Mouse (Mus musculus) liver, embryonic 13.5 days (tissue): ENCODE measurements at regions not wholly inside any gene's neighbourhood (a gene's known extent, or its start where the extent isn't known, plus 50 kb on each side); places are given as distances from the start of the nearest gene placed in this dataset.

Experiments
- ATAC-seq: fragments of 200-750 bp; cut with Nextera tagmentation; 2 replicates; pipeline ENCODE4 v1.8.0; 2017; ENCODE audit warnings: low read depth, mild to moderate bottlenecking, moderate number of reproducible peaks, moderate library complexity
- DNase-seq: peaks from one replicate; pipeline ENCODE4 v3.0.0; 2022
- H3K27ac ChIP-seq: fragments of 300-500 bp; sonication (generic); 2 replicates; pipeline ENCODE4 v1.5.1; 2015; ENCODE audit warnings: moderate library complexity, mild to moderate bottlenecking, inconsistent platforms
- H3K27me3 ChIP-seq: fragments of 300-500 bp; sonication (generic); 2 replicates; pipeline ENCODE4 v1.6.1; 2015; ENCODE audit warnings: mild to moderate bottlenecking, inconsistent platforms
- H3K36me3 ChIP-seq: fragments of 300-500 bp; sonication (generic); 2 replicates; pipeline ENCODE4 v1.6.1; 2015; ENCODE audit warnings: mild to moderate bottlenecking, inconsistent platforms
- H3K4me1 ChIP-seq: fragments of 300-500 bp; sonication (generic); replicated peaks from 2 replicates; pipeline ENCODE4 v1.6.1; 2015; ENCODE audit warnings: inconsistent platforms
- H3K4me2 ChIP-seq: fragments of 300-500 bp; sonication (generic); 2 replicates; pipeline ENCODE4 v1.6.1; 2015; ENCODE audit warnings: inconsistent platforms, mild to moderate bottlenecking, moderate library complexity
- H3K4me3 ChIP-seq: fragments of 300-500 bp; sonication (generic); replicated peaks from 2 replicates; pipeline ENCODE4 v1.5.1; 2015; ENCODE audit warnings: mild to moderate bottlenecking, inconsistent platforms
- H3K9ac ChIP-seq: fragments of 300-500 bp; sonication (generic); 2 replicates; pipeline ENCODE4 v1.6.1; 2015; ENCODE audit warnings: mild to moderate bottlenecking, inconsistent platforms
- H3K9me3 ChIP-seq: fragments of 300-500 bp; sonication (generic); replicated peaks from 2 replicates; pipeline ENCODE4 v1.6.1; 2016; ENCODE audit warnings: inconsistent platforms
- WGBS: fragments of 180-500 bp; shearing (Covaris S2); methylation state at CpG from one replicate; pipeline ENCODE4 v1.1.7; 2015; ENCODE audit not compliant: insufficient replicate concordance; 5-methylcytosine and 5-hydroxymethylcytosine counted together

DNA sequence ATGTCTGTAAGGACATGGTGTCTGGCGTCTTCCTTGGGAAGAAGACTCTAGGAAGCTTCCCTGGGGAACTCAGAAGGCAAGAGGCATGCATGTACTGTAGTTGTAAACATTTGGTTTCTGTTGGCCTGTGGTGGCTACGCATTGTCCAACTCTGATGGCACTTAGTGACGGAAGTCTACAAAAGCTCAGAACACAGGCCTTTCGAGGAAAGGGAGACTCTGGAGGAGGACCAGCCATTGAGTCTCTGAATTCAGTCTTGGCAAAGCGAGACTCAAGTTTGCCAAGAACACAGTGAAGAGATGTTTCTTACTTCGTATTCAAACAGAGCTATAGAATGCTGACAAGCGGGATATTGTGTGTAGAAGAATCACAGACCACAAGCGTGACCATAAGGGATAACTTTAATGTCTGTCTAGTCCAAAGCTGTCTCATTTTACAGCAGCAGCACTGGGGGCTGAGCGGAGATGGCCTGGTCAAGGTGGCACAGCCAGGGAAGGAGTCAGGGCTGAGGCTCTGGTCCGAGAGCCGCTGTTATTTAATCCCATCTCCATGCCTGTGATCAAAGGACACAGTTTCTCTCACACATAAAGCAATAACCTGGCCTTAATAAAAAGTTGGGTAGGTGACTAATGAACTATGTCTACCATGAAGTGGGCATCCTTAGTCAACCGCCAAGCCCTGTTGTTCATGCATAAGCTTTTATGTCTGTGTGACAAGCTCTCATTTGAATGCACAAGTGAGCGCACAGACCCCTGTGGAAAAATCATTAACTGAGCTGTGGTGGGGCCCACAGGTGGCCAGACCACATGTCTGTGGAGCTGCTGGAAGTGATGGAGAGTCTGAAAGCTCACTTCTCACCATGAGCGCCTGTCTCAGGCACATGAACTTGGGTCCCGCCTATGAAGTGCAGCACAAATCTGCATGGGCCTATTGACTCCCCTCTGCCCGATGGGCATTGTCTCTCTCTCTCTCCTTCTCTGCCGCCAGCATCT lies 239.4 kb upstream of the Sall1 start:
- Histone ChIP-seq H3K9me3 (no peaks in the 10 kb centered on the region), H3K36me3 (no peaks in the 10 kb centered on the region), H3K4me2 (no peak overlapping the region), H3K4me1 (no peaks in the 10 kb centered on the region; the same call in 1 of the 2 replicates), H3K27ac (no peak overlapping the region), H3K4me3 (no peak overlapping the region), H3K9ac (no peak overlapping the region), H3K27me3 (no peaks in the 10 kb centered on the region)
- WGBS, result 73% methylated on average over 17 of the region's 17 CpGs
- ATAC-seq (no peak), DNase-seq (no peak)

DNA sequence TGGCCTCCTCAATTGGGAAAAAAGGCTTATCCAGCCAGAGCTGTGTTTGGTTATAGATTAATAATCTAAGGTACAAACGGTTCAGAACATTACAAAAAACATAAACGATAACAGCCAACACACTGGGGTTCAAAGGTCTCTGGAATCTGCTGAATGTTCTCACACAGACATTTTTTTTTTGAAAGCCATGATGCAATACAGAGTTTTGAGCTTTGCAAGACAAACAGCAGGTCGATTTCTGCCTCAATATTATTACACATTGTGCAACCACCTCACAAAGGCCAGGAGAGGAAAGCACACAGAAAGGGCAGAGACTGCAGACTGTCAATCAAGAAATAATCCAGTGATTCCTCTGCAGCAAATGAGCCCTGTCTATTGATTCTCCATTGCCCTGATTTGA lies 235.9 kb upstream of the Sall1 start:
- Histone ChIP-seq H3K27ac (no peak overlapping the region), H3K4me3 (no peak overlapping the region), H3K9me3 (no peaks in the 10 kb centered on the region), H3K9ac (no peak overlapping the region), H3K36me3 (no peaks in the 10 kb centered on the region), H3K27me3 (no peaks in the 10 kb centered on the region), H3K4me1 (no peaks in the 10 kb centered on the region; the same call in 1 of the 2 replicates), H3K4me2 (no peak overlapping the region)
- no peak for DNase-seq
- peak; percentile 39; the same call in 1 of the 2 replicates for ATAC-seq
- WGBS, result 50% methylated on average over 3 of the region's 3 CpGs

DNA sequence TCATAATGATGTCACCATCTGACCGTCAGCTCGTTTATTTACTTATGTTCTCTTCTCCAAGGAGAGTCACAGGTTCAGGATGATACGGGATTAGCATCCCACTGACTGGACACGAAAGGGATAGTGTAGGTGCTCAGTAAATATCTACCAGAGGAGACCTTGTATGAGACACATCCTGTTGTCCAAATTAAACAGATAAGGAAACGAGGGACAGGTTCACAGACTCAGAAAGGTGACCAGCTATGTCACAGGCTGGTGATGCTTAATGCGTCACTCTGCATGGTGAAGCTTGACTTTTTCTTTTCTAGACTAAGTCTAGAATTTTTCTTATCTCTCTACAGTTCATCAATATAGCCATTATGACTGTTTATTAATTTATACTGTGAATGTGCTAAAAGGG lies 235.2 kb upstream of the Sall1 start:
- DNase-seq (no peak), ATAC-seq (no peak)
- 61% methylated on average over 6 of the region's 6 CpGs for WGBS

DNA sequence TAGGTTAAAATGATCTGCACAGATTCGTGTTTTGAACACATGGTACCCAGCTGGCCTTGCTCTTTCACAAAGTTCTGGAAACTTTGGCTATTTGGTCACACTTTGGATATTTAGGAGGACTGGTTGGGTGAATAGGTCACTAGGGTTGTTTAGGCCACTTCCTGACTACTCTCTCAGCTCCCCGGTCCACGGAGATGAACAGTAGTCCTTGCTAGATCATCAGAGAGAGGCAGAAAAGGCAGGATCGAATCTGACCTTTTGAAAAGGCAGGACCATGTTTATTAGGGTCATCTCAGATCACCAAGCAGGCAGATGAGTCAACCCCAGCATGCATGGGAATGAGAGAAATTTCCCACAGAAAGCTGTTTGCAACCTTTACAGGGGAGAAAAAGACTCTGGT lies 229.3 kb upstream of the Sall1 start:
- Histone ChIP-seq H3K27me3 (peaks cover 17% of the 10 kb centered on the region), H3K9ac (no peak overlapping the region), H3K4me3 (no peak overlapping the region), H3K27ac (no peak overlapping the region), H3K4me2 (no peak overlapping the region), H3K4me1 (no peaks in the 10 kb centered on the region), H3K9me3 (no peaks in the 10 kb centered on the region), H3K36me3 (no peaks in the 10 kb centered on the region)
- ATAC-seq, result no peak
- 35% methylated on average over 4 of the region's 4 CpGs for WGBS
- no peak for DNase-seq

More for the DNA sequence above, 235.2 kb upstream of the Sall1 start:
- Histone ChIP-seq H3K36me3 (no peaks in the 10 kb centered on the region), H3K4me3 (no peak overlapping the region), H3K27me3 (no peaks in the 10 kb centered on the region), H3K9me3 (no peaks in the 10 kb centered on the region), H3K27ac (no peak overlapping the region), H3K9ac (no peak overlapping the region), H3K4me2 (no peak overlapping the region), H3K4me1 (no peaks in the 10 kb centered on the region; the same call in 1 of the 2 replicates)

DNA sequence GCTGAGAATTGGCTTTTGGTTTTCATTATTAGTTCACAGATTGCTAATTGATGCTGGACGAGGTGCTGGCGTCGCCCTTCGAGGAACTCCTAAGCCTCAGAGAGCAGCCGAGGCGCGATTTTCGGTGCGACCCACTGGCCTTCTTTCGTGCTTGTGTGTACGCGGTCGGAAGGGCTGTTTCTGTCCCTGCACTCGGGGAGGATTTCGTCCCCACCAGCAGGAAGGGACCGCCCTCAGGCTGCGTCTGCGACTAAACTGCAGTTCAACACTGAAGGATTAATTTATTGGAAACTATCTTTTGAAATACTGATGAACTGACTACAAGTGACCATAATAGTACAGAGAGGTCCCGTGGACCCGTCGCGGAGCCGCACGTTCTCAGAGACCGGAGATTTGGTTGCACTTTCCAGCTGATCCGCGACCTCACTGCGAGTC lies 228.4 kb upstream of the Sall1 start:
- H3K9ac ChIP-seq, result no peak overlapping the region
- ATAC-seq (no peak), DNase-seq (no peak)
- H3K9me3 ChIP-seq, result no peaks in the 10 kb centered on the region
- no peak overlapping the region for H3K27ac ChIP-seq
- H3K4me2 ChIP-seq, result peak overlapping the region; percentile 51
- H3K27me3 ChIP-seq, result peaks cover 17% of the 10 kb centered on the region
- H3K36me3 ChIP-seq, result no peaks in the 10 kb centered on the region
- WGBS, result 2% methylated on average over 28 of the region's 28 CpGs
- H3K4me1 ChIP-seq, result no peaks in the 10 kb centered on the region
- H3K4me3 ChIP-seq, result peak overlapping the region; percentile 29

DNA sequence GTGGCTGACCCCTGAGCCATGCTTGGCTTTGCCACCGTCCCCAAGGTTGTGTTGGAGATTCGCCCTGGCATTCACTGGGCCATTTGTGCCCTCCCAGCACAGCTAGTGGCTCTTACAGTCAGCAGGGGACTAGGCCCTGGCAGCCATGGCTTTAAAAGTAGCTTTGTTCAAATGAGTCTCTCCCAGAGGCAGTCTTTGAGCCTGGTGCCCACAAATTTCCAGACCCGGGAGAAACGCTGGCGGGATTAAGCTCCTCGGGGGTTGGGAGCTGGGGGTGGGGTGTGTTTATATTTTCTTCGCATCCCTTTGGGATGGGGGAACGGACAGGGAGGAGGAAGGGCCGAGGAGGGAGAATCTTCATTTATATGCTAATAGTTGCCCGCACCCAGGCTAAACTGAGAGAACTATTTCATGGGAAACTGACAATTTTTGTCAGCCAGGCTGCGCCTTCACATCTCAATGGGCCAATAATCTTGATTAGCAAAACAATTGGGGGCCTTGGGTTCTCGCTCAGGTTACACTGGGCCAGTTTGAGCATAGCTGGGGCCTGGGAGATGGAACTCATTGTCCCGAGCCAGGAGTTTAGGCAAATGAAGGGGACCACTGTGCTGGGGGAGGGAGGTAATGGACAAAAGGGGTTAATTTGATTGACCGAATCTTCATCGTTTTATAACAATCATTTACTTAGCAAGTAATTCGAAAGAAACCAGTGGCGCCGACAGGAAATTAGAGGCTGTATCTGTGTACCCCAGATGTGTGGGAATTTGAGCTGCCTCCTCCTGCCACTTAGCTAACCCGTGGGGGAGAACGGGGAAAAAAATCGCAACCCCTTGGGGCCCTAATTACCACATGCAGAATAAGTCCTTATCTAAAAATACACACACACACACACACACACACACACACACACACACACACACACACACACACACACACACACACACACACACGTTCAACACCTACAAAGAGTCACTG lies 227.7 kb upstream of the Sall1 start:
- no peak overlapping the region for H3K9ac ChIP-seq
- H3K4me2 ChIP-seq, result peak overlapping the region; percentile 51
- H3K4me1 ChIP-seq, result no peaks in the 10 kb centered on the region
- no peak for ATAC-seq
- H3K9me3 ChIP-seq, result no peaks in the 10 kb centered on the region
- no peak for DNase-seq
- H3K36me3 ChIP-seq, result no peaks in the 10 kb centered on the region
- no peak overlapping the region for H3K27ac ChIP-seq
- H3K27me3 ChIP-seq, result peaks cover 17% of the 10 kb centered on the region
- WGBS, result 20% methylated on average over 21 of the region's 22 CpGs
- peak overlapping the region; percentile 29 for H3K4me3 ChIP-seq

DNA sequence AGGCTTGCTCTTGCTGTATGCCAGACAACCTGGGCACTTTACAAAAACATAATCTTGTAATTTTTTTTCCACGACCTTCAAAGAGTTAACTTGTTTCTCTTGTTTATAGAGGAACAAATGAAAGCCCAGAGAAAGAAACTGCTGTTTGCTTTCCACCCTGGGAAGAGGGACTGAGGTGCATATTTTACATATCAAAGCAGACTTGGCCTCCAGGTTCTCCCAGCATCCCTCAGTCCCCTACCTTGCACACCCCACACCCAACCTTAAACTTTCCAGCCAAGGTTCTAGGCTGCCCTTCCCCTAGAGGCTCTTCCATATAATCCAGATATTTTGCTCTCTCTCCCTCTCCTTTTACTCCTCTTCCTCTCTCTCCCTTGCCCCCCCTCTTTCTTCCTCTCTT lies 226.0 kb upstream of the Sall1 start:
- H3K4me3 ChIP-seq, result no peak overlapping the region
- no peak overlapping the region for H3K9ac ChIP-seq
- 17% methylated on average over 1 of the region's 1 CpGs for WGBS
- H3K27me3 ChIP-seq, result peaks cover 17% of the 10 kb centered on the region
- DNase-seq (no peak), ATAC-seq (no peak)
- H3K9me3 ChIP-seq, result no peaks in the 10 kb centered on the region
- H3K4me2 ChIP-seq, result no peak overlapping the region
- no peak overlapping the region for H3K27ac ChIP-seq
- H3K4me1 ChIP-seq, result no peaks in the 10 kb centered on the region
- no peaks in the 10 kb centered on the region for H3K36me3 ChIP-seq

DNA sequence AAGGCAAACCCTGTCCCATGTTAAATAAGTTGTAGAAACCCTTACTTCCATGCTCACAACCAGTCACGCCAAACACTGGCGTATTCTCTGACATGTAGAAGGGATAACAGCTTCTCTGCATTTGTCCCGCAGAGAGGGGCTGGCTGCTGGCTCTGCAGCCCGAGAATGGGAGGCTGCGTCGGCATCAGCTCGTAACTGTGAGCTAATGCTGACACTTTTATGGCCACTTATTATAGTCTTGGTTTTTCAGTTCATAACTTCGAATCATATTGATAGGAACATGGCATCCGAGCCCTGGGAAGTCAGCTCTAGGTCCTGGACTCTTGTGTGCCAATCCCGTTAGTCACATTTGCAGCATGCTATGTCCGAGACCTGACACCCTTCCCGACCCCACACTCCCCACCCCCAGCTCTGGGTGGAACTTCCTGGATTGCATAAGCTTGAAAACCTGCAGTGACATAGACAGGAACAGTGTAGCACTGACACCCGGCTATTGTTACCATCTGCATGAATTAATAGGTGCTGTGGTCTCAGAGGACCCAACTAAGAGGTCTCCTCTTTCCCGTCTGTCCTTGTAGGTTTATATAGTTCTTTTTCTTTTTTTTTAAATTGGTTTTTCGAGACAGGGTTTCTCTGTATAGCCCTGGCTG lies 217.3 kb upstream of the Sall1 start:
- H3K4me3 ChIP-seq, result no peak overlapping the region
- ATAC-seq (no peak), DNase-seq (no peak)
- no peaks in the 10 kb centered on the region for H3K9me3 ChIP-seq
- no peaks in the 10 kb centered on the region for H3K4me1 ChIP-seq
- no peak overlapping the region for H3K27ac ChIP-seq
- no peaks in the 10 kb centered on the region for H3K27me3 ChIP-seq
- H3K36me3 ChIP-seq, result no peaks in the 10 kb centered on the region
- WGBS, result 50% methylated on average over 15 of the region's 15 CpGs
- no peak overlapping the region for H3K4me2 ChIP-seq
- H3K9ac ChIP-seq, result no peak overlapping the region

DNA sequence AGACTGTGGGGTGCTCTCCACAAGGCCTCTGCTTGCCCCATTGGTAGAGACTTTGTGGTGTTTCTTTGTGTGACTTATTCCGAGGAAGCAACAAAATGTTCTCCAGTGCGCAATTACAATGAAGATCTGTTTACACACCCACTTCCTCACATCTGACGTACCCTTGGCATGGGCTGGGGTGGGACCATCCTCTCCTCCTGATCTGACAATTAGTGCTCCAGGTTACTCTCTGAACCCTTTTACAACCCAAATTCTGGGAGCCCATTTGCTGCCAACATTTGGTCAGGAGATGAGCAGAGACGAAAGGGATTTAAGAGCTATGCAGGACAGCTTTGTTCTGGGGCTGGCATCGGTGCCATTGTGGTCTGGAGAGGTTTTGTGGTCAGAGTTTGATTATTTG lies 215.9 kb upstream of the Sall1 start:
- H3K4me1 ChIP-seq, result no peaks in the 10 kb centered on the region
- no peak overlapping the region for H3K27ac ChIP-seq
- no peak for DNase-seq
- H3K9ac ChIP-seq, result no peak overlapping the region
- no peak overlapping the region for H3K4me3 ChIP-seq
- 56% methylated on average over 5 of the region's 5 CpGs for WGBS
- no peaks in the 10 kb centered on the region for H3K9me3 ChIP-seq
- no peaks in the 10 kb centered on the region for H3K27me3 ChIP-seq
- no peaks in the 10 kb centered on the region for H3K36me3 ChIP-seq
- ATAC-seq, result no peak
- H3K4me2 ChIP-seq, result no peak overlapping the region

DNA sequence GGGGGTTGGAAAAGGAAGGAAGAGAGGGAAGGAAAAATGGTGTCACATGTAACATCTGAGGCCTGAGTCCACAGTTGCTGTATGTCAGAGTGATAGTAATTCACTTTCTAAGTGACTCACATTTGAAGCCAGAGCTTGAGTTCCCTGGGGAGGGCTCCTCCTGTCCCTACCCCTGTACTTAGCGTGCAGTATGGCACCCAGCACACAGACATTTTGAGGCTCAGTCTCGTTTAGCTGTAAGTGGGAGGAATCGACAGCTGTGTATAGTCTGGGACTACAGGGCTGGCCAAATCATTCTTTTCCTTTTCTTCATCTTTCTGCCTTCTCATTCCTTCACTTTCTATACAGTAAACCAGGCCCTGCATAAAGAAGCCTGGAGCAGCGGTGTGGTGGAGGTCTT lies 202.4 kb upstream of the Sall1 start:
- no peaks in the 10 kb centered on the region for H3K4me1 ChIP-seq
- no peak overlapping the region for H3K4me2 ChIP-seq
- 57% methylated on average over 4 of the region's 4 CpGs for WGBS
- H3K4me3 ChIP-seq, result no peak overlapping the region
- no peaks in the 10 kb centered on the region for H3K9me3 ChIP-seq
- no peak for DNase-seq
- ATAC-seq, result no peak
- H3K36me3 ChIP-seq, result no peaks in the 10 kb centered on the region
- H3K9ac ChIP-seq, result no peak overlapping the region
- H3K27ac ChIP-seq, result no peak overlapping the region
- peaks cover 24% of the 10 kb centered on the region for H3K27me3 ChIP-seq
